Mouse (Mus musculus): ENCODE data around the gene Tspan13.

GRCm38 (mm10) chr12:36041281-36041589, 1.1 kb downstream of the Tspan13 start:
- TF ChIP-seq CTCF (IDR thresholded peaks at IDR 0.05; ENCODE audit: borderline replicate concordance, insufficient read depth, low read depth, low read length) (no peak), POLR2A (IDR thresholded peaks at IDR 0.05; ENCODE audit: borderline replicate concordance, insufficient read depth, low read length) (no peak)

Measured in cerebellum, adult 2 months (tissue).